ENCODE assay signal across 9 mouse cellular contexts in the genomic region with DNA sequence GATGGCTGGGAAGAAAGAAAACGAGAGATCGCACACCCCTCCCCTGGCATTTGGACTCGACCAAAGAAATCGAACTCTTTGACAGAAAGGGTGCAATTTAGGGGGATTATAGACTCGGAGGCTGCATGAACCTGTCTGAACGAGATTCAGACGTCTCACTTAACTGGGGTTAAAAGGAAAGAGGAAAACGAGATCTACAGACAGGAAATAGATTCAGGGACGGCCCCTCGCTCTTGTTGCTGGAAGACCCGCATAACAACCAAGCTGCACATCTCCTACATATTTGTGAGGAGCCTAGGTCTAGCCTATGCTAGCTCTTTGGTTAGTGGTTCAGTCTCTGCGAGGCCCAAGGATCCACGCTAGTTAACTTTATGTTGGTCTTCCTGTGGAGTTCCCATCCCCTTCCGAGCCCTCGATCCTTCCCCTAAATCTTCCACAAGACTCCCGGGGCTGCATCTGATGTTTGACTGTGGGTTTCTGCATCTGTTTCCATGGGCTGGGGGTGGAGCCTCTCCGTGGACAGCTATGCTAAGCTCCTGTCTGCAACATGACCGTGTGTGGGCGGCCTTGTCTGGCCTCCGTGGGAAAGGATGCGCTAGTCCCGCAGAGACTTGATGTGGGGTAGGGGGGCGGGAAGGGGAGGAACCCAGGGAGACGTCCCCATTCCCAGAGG. TPM values are rescaled to one million over a fixed set of nuclear protein-coding genes. Genes with fewer than 3 reads are reported as not detected.
DNase-seq lines count a peak whose midpoint lies in the region; ATAC-seq and TF ChIP-seq lines count a peak whose summit lies in the region.
"Had no signal": no experiment of that assay in that cellular context is flagged by ENCODE, and none has a peak within 500 bp of the region (broad histone marks: within the 10 kb centered on the region; RNA-seq: fewer than 3 reads in every experiment).

No protein-coding gene starts in this region.

- ATAC-seq in limb, embryonic 13.5 days (ENCODE audit: low FRiP score, low read depth), result peak; percentile 10; the same call in 1 of the 2 replicates
- ATAC-seq in neural tube, embryonic 13.5 days (ENCODE audit: low read depth), result peak; percentile 16; the same call in 1 of the 2 replicates

- peaks cover 3% of the 10 kb centered on the region; the same call in 1 of the 2 replicates for H3K4me1 ChIP-seq in cerebellum, adult 2 months (ENCODE audit: control insufficient read depth, insufficient read depth, low read length)
- peaks cover 28% of the 10 kb centered on the region for H3K4me1 ChIP-seq in heart, embryonic 10.5 days
- H3K4me1 ChIP-seq in limb, embryonic 13.5 days, result peaks cover 18% of the 10 kb centered on the region
- H3K4me1 ChIP-seq in neural tube, embryonic 13.5 days (replicated peaks), result peaks cover 17% of the 10 kb centered on the region

- TF ChIP-seq CTCF in cerebellum, adult 2 months (IDR thresholded peaks at IDR 0.05; ENCODE audit: borderline replicate concordance, insufficient read depth, low read depth, low read length), result no peak

- no peak overlapping the region for H3K27ac ChIP-seq in cerebellum, adult 2 months (ENCODE audit: insufficient read depth, low read length)
- peak overlapping the region; percentile 98 for H3K27ac ChIP-seq in heart, embryonic 10.5 days
- peak overlapping the region; percentile 69 for H3K27ac ChIP-seq in limb, embryonic 13.5 days
- H3K27ac ChIP-seq in neural tube, embryonic 13.5 days (replicated peaks), result peak overlapping the region; percentile 98

- intact Hi-C loops in gastrocnemius, postnatal 14 days (cut with DNase I; ENCODE audit: low total_unique reads), result loop anchor here (5.0 kb wide), 1 partner anchor 319 kb away; no protein-coding TSS in a partner anchor
- intact Hi-C loops in gastrocnemius, postnatal 36 days (cut with DNase I), result loop anchor here (5.0 kb wide), 1 partner anchor 319 kb away; no protein-coding TSS in a partner anchor

- H3K9me3 ChIP-seq in heart, embryonic 10.5 days, result no peaks in the 10 kb centered on the region
- H3K9me3 ChIP-seq in limb, embryonic 13.5 days, result no peaks in the 10 kb centered on the region
- no peaks in the 10 kb centered on the region for H3K9me3 ChIP-seq in neural tube, embryonic 13.5 days

- peak overlapping the region; percentile 50; the same call in 1 of the 2 replicates for H3K9ac ChIP-seq in limb, embryonic 13.5 days
- H3K9ac ChIP-seq in neural tube, embryonic 13.5 days, result peak overlapping the region; percentile 64

- peak; percentile 25 for DNase-seq in gastrocnemius, postnatal 14 days
- DNase-seq in gastrocnemius, postnatal 36 days, result no peak
- peak; percentile 53 for DNase-seq in 3T3-L1 (ENCODE audit: low read depth, low spot score)
- DNase-seq in cerebellum, adult 2 months, result peak; percentile 30 to 36
- DNase-seq in heart, embryonic 10.5 days (ENCODE audit: low spot score), result peak; percentile 81
- no peak for DNase-seq in T-cell, adult 2 months (ENCODE audit: low spot score)

- peak overlapping the region; percentile 65 for H3K4me2 ChIP-seq in limb, embryonic 13.5 days (replicated peaks)
- peak overlapping the region; percentile 64 for H3K4me2 ChIP-seq in neural tube, embryonic 13.5 days

- peak overlapping the region; percentile 77 for H3K4me3 ChIP-seq in cerebellum, adult 2 months (replicated peaks; ENCODE audit: insufficient read depth, low read depth, low read length)
- peak overlapping the region; percentile 90 for H3K4me3 ChIP-seq in heart, embryonic 10.5 days
- peak overlapping the region; percentile 70 for H3K4me3 ChIP-seq in limb, embryonic 13.5 days
- peak overlapping the region; percentile 65 for H3K4me3 ChIP-seq in neural tube, embryonic 13.5 days

- H3K36me3 ChIP-seq in heart, embryonic 10.5 days, result no peaks in the 10 kb centered on the region
- H3K36me3 ChIP-seq in limb, embryonic 13.5 days, result no peaks in the 10 kb centered on the region
- H3K36me3 ChIP-seq in neural tube, embryonic 13.5 days, result no peaks in the 10 kb centered on the region

- 6% methylated on average over 24 of the region's 24 CpGs for WGBS in cerebellum, adult 2 months
- 2% methylated on average over 24 of the region's 24 CpGs for WGBS in heart, embryonic 10.5 days
- 3% methylated on average over 24 of the region's 24 CpGs for WGBS in limb, embryonic 13.5 days
- WGBS in neural tube, embryonic 13.5 days, result 3% methylated on average over 24 of the region's 24 CpGs

- no peak for TF ChIP-seq POLR2A in cerebellum, adult 2 months (IDR thresholded peaks at IDR 0.05; ENCODE audit: borderline replicate concordance, insufficient read depth, low read length)

- no peaks in the 10 kb centered on the region for H3K27me3 ChIP-seq in cerebellum, adult 2 months (ENCODE audit: control insufficient read depth, insufficient read depth, low read length)
- no peaks in the 10 kb centered on the region for H3K27me3 ChIP-seq in heart, embryonic 10.5 days (ENCODE audit: insufficient read depth, poor library complexity, severe bottlenecking)
- no peaks in the 10 kb centered on the region for H3K27me3 ChIP-seq in limb, embryonic 13.5 days
- no peaks in the 10 kb centered on the region for H3K27me3 ChIP-seq in neural tube, embryonic 13.5 days
- H3K27me3 ChIP-seq: Patski had no signal

RNA-seq across cellular contexts. Expression of a gene that starts 42.4 kb away (rescaled TPM):
- total RNA-seq in gastrocnemius, postnatal 14 days (2021), result 1 to 10 TPM; 3.6 to 3.8 TPM
- 1 to 10 TPM; 2.5 to 3.6 TPM for total RNA-seq in gastrocnemius, postnatal 36 days (2021)
- polyA plus RNA-seq in cerebellum, adult 2 months (2012; rRNA removed), result 6.9 and 7.0 TPM in 2 replicates
- 13.5 and 16.6 TPM in 2 replicates for polyA plus RNA-seq in heart, embryonic 10.5 days (2016; fragmentation: Nextera tagmentation; extraction: Ambion mirVana)
- 18.0 and 18.5 TPM in 2 replicates for polyA plus RNA-seq in limb, embryonic 13.5 days (2015; fragmentation: Nextera tagmentation; extraction: Ambion mirVana)
- polyA plus RNA-seq in neural tube, embryonic 13.5 days (2015; fragmentation: Nextera tagmentation; extraction: Ambion mirVana), result 13.3 and 14.3 TPM in 2 replicates

RNA-seq across cellular contexts. Expression of a gene that starts 42.6 kb away (rescaled TPM):
- 1 to 10 TPM; 6.5 to 6.9 TPM for total RNA-seq in gastrocnemius, postnatal 14 days (2021)
- 1 to 10 TPM; 4.7 to 6.6 TPM for total RNA-seq in gastrocnemius, postnatal 36 days (2021)
- 13.9 and 14.5 TPM in 2 replicates for polyA plus RNA-seq in cerebellum, adult 2 months (2012; rRNA removed)
- 13.1 and 13.3 TPM in 2 replicates for polyA plus RNA-seq in heart, embryonic 10.5 days (2016; fragmentation: Nextera tagmentation; extraction: Ambion mirVana)
- 12.6 and 13.0 TPM in 2 replicates for polyA plus RNA-seq in limb, embryonic 13.5 days (2015; fragmentation: Nextera tagmentation; extraction: Ambion mirVana)
- 12.2 and 12.5 TPM in 2 replicates for polyA plus RNA-seq in neural tube, embryonic 13.5 days (2015; fragmentation: Nextera tagmentation; extraction: Ambion mirVana)

Comparison
In these comparisons a context has a peak if more than half of its experiments do, and no peak if none do; other contexts are left out.
1. DNase-seq: peak in gastrocnemius, postnatal 14 days (single experiment), 3T3-L1 (single experiment), cerebellum, adult 2 months (2 of 2) and heart, embryonic 10.5 days (single experiment); none in gastrocnemius, postnatal 36 days (0 of 2) and T-cell, adult 2 months (single experiment).
2. Peak in every context shown above with its lines, with median percentiles within 50 percentile points of each other: H3K4me3 ChIP-seq.